Mouse (Mus musculus) spleen, postnatal 10 days (tissue): ENCODE results near the gene Vmn1r49.
"Not testable (repeated sequence)": the region's sequence is repeated elsewhere in the genome, so short reads cannot be mapped to it uniquely, and the experiment has no call there.

ENCODE experiments used
- DNase-seq, 2 experiments: peaks; one replicate each; pipeline ENCODE4 v3.0.0; 2021 to 2022; ENCODE audit warnings: low spot score in 2 of 2

Vmn1r49 gene

DNA sequence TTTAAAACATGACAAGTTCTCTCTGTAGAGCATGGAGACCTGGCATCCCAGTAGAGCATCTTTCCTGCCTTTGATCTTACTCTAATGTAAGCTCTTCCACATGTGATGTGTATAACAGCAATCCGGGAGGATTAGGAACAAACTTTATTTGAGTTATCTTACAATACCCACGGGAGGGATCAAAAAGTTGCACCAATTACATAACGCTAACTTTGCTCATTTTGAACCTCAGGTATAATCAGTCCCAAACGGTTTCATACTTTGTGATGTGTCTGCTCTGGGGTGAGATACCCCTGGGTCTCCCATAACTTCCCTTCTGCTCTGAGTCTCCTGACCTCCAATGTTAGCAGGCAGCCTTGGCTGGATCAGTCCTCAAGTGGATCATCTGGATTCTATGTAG lies at the start of gene Vmn1r49:
Gene Vmn1r49 (minus strand): TSS at position 101 of the 400 bp plus-strand sequence.
- no peak for DNase-seq

DNA sequence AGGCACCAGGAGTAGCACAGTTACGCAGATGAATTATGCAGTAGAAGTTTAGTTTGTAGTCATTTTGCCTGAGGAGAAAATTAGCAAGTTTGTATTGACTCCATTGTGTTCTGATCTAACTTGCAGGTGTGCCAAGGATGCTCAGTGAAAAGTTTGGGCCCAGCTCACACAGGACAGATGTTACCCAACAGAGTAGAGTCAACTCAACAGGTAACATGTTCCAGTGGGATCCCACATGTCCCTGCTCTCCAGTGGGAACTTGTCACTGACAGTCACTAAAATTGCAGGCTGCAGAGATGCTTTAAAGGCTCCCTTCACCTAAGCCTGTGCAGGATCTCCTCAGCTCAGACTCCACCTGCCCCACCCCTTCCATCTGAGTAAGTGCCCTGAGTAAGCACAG lies 44.0 kb upstream of the Vmn1r49 start, which contains the start of gene Vmn1r51:
Gene Vmn1r51 (plus strand): TSS at position 301 of the 400 bp plus-strand sequence.
- DNase-seq: not testable (repeated sequence)

DNA sequence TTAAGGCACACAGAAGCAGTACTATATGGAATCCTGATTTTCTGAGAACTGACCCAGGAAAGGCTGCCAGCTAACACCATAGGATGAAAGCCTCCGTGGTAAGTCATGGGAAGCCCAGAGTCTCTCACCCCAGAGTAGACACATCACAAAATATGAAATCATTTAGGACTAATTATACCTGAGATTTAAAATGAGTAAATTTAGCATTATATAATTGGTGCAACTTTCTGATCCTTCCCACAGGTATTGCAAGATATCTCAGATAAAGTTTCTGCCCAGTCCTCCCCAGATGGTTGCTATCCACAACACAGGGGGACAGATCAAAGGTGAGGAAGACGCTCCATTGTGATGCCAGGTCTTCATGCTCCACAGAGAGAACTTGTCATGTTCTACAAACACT lies 22.8 kb upstream of the Vmn1r49 start, which contains the start of gene Vmn1r50:
Gene Vmn1r50 (plus strand): TSS at position 301 of the 400 bp plus-strand sequence.
- DNase-seq: no peak

DNA sequence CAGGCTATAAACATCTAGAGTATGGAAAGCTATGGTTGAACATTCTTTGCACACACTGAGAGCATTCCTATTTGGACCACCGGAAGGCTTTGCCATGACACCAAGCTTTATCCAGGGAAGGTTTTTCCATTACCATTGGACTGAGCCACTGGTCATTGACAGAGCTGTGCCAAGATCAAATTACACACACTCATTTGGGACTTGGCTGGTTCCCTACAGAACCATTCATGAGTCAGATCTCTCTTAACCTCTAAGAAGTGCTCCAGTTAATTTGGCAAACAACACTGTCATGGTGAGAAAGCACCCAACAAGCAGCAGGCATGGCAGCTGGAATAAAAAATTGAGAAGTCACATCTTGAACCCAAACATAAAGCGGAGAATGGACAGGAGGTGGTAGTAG lies 22.3 kb upstream of the Vmn1r49 start:
- no peak for DNase-seq

DNA sequence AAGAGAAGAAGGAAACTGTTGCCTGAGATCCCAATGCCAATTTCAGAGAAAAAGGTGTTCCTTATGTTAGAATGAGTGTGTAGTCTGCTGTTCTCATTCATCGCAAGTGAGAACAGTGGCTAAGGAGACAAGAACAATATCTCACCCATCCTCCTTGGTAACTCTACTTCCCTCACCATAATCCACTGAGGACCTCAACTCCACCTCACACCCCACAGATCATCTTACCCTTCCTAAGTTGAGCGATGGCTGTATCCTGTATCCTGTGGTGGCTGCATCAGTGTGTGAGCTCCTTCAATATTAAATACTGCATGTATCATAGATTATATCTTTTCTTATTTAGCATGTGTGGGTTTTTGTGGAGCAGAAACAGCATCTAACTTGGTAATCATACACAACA lies 41.6 kb downstream of the Vmn1r49 start, which contains the start of gene Vmn1r48:
Gene Vmn1r48 (minus strand): TSS at position 101 of the 400 bp plus-strand sequence.
- DNase-seq: not testable (repeated sequence)
